Mouse (Mus musculus) cerebellum, adult 9-11 months (tissue): ENCODE measurements at regions not wholly inside any gene's neighbourhood (a gene's known extent, or its start where the extent isn't known, plus 50 kb on each side); places are given as distances from the start of the nearest gene placed in this dataset.

ENCODE experiments used
- DNase-seq: peaks from one replicate; pipeline ENCODE4 v3.0.0; 2022

DNA sequence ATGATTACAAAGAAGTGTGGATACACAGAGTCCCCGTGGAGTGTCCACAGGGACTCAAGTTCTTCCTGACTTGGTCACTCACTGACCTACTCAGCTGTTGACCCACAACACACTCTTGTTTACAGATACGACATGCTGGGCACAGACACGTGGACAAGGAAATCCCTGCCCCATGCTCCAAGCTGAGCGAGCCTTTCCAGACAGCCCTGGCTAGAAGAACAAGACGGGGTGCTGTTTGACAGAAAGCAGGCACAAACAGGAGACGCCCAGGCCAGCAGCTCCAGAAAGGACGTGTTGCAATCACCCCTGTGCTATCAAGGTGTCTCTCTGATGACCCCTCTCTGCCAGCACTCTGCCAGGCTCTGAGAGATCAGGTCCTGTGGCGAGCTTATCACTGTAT is 112.6 kb upstream of the Gm14444 start:
- DNase-seq = no peak

DNA sequence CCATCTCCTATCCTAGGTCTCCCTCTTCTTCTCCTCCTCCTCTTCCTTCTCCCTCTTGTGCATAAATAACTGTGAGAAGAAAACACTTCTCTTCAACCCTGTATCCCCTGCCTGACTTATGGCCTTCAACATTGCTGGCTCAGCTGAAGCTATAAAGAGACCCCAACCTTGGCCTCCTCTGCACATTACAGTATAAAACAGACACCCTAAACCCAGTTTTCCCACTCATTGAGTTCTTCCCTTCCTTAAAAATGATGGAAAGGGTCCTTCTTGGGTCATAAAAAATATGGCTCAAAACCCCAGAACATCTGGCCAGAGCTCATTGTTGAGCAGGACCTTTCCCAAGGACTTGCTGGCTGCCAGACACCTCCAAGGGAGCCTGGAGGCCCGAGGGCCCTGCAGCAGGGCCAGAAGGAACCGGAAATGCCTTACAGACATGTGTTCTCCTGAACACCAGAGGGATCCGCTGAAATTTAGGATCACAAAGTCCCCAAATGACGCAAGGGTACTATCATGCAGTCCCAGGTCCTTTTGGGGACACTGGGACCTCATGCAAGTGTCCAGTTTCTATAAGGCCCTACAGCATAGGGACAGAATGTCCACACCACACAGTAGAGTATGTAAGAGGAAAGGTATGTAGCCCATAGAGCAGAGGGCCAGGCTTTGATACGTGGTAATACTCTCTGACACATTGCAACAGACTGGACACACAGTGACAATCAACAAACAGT is 109.9 kb upstream of the Gm14444 start:
- DNase-seq = no peak

DNA sequence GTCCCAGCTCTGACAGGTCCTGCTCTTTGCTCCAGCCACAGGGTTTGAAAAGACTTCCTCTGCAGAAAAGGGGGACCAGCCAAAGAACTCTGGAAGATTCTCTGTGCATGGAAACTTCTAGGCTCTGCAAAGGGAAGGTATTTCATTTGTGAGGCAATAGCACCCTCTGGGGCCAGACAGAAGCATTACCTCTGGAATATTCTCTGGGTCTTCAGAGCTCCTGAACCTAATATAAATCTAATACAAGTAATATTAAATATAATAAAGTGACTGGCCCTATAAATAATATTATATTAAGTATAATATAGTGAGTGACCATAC is 109.4 kb upstream of the Gm14444 start:
- peak; percentile 7 for DNase-seq

DNA sequence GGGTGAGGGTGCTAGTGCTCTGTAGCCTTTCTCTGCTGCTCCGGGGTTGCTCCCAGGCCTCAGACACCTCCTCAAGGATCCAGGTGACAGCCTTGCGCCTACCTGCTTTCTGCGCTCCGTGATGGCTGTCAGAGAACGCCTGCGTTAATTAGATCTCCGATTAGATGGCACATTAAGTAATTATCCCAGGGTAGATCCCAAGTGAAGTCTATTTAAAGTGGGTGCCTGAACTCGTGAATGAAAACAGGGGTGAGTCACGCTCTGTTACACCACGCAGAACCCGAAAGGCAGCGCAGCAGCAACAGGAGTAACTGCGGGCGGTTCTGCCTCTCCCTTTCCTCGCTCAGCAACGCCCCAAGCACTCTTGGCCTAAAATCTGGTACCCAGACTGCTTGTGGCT is 108.2 kb upstream of the Gm14444 start:
- DNase-seq = no peak

DNA sequence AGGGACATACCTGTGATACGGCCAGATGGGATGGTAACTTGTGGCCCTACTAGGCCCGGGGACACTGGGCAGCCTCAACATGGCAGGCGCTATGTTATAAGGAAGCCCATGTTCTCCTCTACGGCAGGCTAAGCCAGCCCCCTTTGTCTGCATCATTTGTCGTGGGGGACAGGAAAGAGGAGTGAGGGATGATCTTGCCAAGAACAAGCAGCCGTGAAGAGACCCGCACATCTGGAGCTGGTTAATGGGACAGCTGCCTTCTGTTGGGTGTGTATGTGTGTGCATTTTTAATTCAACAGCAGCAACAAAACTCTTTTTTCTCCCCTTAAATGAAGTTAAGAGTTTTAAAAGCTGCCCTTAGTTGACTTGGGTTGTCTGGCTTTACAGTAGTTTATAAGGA is 106.4 kb upstream of the Gm14444 start:
- DNase-seq = no peak

DNA sequence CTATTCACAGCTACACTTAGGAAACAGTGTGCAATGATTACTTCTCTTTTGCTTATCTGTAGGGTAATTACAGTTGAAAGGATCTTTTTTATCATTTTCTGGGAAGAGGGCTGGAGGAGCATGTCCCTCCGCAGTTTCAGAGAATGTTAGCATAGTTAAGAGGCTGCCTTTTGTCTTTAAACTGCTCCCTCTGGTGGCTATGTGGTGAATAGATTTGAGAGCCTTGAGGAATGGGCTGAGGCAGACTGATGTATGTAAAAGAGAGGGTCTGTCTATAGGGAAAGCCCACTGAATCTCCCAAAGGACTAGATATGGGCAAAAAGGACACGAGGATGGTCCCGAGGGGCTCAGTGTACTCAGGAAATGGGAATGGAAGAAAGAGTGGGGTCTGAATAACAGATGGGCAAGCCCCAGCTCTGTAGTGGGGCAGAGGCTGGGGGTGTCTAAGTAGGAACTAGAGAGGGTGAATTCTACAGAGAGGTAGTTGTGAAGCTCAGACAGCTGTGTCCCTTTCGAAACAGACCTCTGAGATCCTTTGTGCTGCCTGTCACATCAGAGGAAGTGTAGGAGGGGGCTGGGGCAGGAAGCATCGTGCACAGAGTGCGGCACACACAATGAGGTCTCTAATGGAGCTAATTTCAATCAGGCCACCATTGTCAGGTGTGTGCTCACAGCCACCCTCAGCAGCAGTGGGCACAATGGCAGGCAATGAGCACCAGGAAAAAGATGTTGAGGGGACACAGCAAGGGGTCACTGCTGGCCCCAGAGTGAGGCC is 104.0 kb upstream of the Gm14444 start:
- DNase-seq = no peak

DNA sequence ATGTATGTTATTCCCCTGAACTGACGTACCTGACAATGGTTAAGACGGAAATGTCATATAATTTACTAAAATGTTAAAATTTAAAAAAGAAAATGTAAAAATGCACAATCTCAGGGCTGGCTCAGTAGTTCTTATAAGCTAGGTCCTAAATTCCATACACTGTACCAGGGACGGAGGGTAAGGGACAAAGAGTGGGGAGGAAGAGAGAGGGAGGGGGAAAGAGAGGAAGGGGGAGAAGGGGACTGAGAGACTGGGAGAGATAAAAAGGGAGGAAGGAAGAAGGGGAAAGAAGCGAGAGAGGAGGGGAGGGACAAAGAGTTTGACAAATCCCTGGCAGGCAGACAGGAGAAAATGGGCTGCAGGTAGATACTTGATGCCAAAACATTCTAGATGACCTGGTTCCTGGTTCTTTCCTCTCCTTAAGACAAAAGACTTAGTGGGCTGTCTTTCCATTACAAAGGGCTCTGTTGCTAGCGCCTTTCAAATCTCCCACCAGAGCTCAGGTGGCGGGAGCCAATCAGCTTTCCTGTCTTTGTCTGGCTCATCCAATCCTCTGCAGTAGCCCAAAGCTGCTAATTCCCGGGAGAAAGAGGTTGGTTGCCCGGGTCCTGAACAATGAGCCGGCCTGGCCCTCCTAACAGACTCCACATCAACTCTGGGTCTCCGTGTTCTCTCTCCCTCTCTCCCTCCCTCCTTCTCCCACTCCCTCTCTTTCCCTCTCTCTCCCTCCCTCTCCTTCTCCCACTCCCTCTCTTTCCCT is 92.7 kb upstream of the Gm14444 start:
- DNase-seq = no peak

DNA sequence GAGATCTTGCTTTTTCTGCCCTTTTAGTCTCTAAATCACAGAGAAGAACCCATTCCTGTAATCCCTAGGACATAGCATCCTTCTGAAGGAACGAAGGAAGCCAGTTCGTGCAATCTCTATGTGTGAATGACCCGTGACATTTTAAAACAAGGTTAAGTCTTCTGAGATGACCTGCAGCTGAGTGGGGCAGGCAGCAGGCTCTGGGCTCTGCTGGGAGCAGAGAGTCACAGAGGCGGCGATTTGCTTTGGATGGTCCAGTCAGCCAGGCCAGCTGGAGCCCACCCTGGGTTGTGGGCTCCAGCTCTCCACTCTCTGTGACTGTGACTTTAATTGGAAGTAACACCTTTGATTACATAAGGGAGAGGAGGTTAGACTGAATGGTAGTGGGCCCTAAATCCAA is 92.1 kb upstream of the Gm14444 start:
- DNase-seq = no peak

DNA sequence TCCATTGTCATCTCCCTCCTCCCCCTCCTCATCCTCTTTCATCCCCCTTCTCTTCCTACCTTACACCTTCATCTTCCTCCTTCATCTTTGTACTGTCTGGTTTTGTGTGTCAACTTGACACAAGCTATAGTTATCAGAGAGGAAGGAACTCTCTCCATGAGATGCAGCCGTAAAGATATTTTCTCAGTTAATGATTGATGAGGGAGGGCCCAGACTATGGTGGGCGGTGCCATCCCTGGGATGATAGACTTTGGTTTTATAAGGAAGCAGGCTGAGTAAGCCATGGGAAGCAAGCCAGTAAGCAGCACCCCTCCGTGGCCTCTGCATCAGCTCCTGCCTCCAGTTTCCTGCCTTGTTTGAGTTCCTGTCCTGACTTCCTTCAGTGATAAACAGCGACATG is 87.8 kb upstream of the Gm14444 start:
- no peak for DNase-seq

DNA sequence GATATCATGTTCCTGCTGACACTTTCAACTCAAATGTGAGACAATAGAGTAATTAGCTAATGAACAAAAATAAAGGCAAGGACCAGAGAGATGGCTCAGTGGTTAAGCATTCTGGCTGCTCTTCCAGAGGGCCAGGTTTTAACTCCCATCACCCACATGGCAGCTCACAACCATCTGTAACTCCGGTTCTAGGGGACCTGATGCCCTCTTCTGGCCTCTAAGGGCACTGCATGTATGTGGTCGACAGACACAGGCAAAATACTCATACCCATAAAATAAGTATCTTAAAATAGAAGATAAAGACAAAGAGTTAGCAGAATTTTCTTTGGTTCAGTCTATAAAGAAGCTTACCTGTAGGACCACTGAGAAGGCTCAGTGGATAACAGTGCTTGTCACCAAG is 80.3 kb upstream of the Gm14444 start:
- no peak for DNase-seq

DNA sequence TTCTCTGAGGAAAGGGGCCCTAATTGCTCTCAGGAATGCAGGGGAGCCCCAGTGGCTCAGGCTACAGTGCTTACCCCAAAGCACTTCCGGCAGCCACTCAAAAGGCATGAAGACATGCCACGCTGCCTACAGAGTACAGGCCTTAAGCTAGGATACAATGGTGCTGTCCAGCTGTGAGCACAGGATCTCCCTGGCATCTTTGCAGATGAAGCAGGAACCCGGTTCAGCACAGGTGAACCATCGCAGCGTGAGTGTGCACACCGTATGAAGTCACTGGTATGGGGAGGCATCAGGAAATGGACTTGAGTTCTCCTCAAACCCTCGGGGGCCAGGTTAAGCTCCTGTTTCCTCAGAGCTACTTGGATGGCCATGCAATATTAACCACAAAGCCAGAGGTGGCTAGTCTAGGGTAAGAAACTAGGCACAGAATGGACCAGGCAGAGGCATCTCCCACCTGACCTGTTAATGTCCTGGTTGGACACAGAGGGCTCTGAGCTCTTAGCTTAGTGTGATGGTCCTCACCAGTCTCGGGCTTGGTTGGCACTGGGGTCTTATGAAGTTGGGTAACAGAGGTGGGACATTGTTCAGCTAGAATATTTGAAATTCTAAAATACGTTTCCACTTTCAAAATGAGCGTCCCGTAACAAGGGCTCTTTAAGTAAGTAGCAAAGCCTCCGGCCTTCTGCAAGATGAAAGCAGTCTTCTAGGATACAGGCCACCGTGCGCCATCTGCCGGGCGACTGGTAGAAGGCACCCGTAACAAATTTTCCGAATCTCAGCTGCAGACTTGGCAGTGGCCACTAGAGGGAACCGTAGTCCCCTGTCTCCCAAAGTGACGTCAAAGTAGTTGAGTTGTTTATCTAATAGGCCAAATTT is 77.7 kb upstream of the Gm14444 start:
- DNase-seq = peak; percentile 72

DNA sequence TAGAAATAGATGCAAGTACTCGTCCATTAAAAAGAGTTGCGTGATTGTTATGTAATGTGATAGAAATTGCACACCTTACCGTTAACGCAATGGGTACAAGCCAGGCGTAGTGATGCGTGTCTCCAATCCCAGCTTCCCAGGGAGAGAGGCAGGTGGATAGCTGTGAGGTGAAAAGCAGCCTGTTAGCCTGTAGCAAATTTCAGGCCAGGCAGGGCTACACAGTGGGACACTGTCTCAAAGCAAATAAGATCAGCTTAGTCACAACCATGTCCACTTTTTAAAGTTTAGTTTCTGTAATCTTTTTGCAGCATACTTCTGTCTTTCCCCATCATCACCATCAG is 77.1 kb upstream of the Gm14444 start:
- DNase-seq = no peak

DNA sequence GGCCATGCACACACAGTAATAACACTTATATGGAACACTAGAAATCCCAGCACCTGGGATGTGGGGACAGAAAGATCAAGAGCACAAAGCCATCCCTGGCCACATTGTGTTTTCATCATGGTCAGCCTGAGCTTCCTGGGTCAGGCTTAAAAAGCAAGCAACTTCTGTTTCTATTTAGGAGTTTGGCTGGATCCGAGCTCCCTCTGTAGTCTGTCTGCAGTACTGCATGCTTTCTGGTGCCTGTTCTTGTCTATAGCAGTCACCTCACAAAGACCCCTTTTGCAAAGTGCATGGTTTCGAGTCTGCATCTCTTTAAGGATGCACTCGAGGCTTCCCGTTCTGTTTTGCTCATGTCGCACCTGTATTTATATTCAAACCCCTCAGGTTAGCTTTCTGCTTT is 73.4 kb upstream of the Gm14444 start:
- no peak for DNase-seq

DNA sequence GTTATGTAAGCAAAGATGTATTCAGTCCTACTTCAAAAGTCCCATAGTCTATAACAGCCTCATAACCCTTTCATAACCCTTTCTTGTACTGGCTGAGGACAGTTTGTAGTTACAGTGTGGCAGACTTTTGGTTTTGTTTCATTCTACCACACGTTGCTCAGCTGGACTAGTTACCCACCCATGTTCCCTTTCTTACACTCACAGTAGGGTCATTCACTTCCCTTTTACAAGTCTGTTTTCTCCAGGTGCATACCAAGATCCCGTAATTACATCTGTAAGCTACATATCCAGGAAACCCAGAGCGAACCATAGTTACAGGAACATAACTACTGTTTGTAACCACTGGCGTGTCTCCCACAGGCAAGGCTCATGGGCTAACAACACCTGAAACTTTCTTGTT is 72.1 kb upstream of the Gm14444 start:
- DNase-seq = no peak

DNA sequence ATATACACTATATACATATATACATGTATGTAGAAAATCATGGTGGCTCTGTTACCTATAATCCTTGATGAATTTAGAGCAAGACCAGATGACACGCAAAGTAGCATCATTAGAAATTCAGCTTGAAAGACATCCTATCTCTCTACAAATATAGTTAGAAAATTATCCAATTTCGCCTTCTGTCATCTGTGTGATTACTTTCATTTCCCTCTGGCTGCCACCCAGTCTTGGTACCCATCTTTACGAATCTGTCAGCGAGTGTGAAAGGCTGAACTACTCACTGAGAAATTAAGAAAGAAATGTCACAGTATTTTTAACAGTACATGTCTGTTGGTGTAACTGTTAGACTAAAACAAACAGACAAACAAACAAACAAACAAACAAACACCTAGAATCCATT is 67.8 kb upstream of the Gm14444 start:
- no peak for DNase-seq

DNA sequence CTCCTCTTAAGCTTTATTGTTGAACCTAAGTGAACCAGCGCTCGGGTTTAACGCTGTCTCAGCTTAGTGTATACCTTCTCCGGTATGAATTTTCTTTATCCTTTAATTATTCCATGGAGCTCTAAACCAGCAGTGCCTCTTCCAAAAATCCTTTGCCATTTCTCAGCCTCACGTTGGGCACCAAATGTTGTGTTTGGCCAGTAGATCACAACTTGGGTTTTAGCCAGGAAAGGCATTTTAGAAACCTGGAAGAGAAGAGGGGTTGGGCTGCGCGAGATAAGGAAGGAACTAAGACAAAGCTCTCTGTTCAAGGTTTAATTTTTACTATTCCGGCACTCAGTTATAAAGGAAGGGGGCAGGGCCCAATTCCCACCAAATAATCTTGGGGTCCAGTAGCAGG is 61.9 kb upstream of the Gm14444 start:
- peak; percentile 9 for DNase-seq
